Mouse (Mus musculus): ENCODE data around the gene Cdc42ep3. TPM values are rescaled to one million over a fixed set of nuclear protein-coding genes. Genes with fewer than 3 reads are reported as not detected.

Cdc42ep3 gene
- total RNA-seq, 2 experiments from 2014 or later, result 28.0 to 33.4 TPM

DNA sequence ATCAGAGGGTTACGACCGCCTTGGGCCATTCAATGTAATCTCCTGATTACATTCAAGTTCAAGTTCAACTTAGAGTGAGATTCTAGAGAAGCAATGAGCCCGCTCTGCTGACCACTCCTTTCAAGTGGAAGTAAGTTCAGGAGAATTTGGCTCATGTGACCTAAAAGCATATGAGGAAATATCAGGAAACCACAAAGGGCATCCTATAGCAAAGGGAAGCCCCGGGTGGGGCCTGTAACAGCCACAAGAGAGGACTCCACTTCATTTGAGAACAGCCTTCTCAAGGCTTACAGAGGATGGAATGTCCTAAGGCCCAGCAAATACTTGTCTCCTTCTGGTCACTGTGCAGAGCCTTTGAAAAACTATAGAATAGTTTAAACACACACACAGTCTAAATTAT is 7.6 kb downstream of the Cdc42ep3 start:
- no peak for ATAC-seq (replicated peaks; ENCODE audit: low FRiP score, poor library complexity, severe bottlenecking)

- ATAC-seq (replicated peaks; ENCODE audit: low FRiP score, poor library complexity, severe bottlenecking), result no peak
Measured at GRCm38 (mm10) chr17:79345001-79345709, 9.7 kb downstream of the Cdc42ep3 start.

DNA sequence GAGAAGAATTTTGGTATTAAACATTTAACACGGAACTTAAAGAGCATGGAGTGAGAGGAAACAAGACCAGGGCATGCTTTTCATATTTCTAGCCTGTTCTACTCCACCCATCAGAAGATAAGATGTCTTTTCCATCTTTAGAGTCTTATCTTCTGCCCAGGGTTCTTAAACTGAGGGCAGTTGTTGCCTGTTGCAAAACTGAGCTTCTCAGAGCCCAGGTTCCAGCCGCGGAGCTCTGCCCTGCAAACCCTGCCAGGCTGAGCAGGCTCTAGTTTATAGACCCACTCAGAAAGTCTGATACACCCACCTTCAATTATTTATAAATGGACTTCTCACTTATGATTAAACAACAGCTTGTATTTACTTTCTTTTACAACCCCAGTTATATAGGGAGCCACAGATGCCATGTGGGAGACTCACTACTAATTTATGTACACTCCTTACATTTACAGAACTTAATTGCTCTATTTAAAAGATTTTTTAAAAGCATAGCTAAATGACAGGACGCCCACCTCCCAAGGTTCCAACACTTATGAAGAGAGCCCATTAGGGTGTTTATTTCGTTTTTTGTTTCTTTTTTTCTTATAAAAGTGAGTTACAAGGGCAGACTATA is 11.5 kb downstream of the Cdc42ep3 start:
- ATAC-seq (replicated peaks; ENCODE audit: low FRiP score, poor library complexity, severe bottlenecking), result no peak; the same call in 1 of the 2 replicates

DNA sequence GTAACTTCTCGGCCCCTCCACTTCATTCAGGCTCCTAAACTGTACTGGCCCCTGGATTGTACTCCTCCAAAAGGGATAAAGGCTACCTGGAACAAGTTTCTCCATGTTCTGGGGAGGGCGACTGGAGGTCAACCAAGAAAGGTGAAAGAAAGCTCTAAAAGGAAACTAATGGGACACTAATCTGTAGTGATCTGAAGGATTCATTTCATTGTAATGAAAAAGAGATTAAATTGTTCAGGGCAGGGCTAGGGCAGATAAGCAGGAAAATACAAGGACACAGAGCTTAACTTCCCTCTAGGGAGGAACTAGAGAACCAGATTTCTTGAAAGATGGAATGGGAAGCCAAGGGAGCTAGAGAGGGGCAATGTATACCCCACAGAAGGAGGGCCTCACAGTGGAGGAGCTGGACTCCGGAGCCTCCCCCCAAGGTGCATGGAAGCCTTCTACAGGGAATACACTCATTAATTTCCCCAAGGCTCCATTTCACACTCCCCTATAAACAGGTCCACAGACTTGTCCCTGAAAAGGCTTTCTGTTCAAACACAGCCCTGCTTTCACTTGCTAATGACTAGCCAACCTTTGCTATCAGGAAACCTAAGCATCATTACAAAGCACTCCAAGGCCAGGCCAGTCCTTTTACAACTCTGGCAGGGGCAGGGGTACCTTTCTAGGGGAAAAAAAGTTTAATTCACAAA is 12.1 kb downstream of the Cdc42ep3 start:
- ATAC-seq (replicated peaks; ENCODE audit: low FRiP score, poor library complexity, severe bottlenecking), result no peak

- no peak for ATAC-seq (replicated peaks; ENCODE audit: low FRiP score, poor library complexity, severe bottlenecking)
Measured at GRCm38 (mm10) chr17:79341946-79342470, 12.9 kb downstream of the Cdc42ep3 start.

DNA sequence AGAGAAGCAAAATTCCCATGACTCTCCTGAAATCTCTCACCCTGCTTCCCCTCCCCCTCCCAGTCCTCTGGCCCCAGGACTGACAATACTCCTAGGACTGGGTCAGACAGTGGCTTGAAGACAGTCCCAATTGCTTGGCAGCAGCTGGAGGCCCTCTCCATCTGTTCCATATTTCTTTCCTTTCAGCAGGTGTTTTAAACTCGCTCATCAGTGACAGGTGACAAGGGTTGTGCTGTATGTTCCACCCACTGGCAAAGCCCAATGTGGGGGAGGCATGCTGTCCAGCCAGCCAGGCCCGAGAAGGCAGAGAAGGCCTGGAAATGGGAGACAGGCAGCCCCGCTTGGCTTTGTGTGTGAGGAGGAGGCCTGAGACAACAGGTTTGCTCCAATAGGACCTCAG is 17.4 kb downstream of the Cdc42ep3 start:
- ATAC-seq (replicated peaks; ENCODE audit: low FRiP score, poor library complexity, severe bottlenecking), result no peak

DNA sequence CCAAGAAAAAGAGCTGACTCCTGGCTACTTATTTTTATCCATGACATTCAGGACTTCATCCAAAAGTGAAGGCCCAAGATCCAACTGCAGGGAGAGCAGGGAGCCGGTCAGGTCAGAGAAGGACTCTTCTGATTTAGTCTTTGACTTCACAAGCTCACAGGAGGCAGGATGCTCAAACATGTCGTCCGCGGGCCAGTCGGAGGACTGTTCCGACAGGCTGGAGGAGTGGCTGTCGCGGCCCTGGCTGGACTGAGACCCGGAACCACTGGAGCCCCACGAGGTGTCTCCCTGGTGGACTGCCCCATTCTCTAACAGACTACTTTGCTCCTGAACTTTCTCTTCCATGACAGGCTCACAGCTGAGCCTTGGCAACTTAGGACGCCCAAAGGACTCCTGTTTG is 20.2 kb downstream of the Cdc42ep3 start:
- ATAC-seq (replicated peaks; ENCODE audit: low FRiP score, poor library complexity, severe bottlenecking), result no peak

GRCm38 (mm10) chr17:79333650-79334049 is 21.2 kb downstream of the Cdc42ep3 start:
- no peak for ATAC-seq (replicated peaks; ENCODE audit: low FRiP score, poor library complexity, severe bottlenecking)

DNA sequence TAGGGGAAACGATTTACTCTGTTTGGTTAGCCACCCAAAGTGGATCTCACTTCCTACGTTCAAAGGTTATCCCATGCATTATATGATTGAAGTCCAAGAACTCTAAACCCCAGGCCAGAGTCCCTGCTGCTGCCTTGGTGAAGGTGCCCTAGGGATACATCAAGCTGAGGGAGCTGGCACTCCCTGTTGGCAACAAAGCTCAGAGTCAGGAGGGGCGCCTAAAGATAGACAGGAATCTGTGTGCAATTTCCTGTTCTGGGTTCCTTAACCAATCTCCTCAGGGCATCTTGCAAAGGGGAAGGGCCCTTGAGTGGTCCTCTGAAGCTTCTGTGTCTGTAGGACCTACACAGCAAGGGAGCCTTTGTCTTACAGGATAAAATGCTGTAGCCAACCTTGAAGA is 22.0 kb downstream of the Cdc42ep3 start:
- no peak for ATAC-seq (replicated peaks; ENCODE audit: low FRiP score, poor library complexity, severe bottlenecking)

DNA sequence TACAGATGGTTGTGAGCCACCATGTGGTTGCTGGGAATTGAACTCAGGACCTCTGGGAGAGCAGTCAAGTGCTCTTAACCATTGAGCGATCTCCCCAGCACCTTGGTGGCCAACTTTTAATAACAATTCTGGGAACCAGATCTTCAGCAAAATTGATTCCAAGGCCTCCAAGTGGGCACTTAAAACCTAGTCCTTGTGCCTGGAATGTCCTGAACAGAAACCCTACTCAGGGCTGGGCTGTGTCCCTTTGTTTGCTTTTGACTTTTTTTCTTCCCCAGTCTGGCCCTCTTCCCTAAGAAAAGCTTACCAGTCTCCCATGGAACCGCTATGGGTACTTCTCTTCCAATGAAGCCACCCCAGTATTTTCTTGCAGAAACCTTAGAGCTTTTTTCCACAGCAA is 24.5 kb downstream of the Cdc42ep3 start:
- ATAC-seq (replicated peaks; ENCODE audit: low FRiP score, poor library complexity, severe bottlenecking), result no peak

DNA sequence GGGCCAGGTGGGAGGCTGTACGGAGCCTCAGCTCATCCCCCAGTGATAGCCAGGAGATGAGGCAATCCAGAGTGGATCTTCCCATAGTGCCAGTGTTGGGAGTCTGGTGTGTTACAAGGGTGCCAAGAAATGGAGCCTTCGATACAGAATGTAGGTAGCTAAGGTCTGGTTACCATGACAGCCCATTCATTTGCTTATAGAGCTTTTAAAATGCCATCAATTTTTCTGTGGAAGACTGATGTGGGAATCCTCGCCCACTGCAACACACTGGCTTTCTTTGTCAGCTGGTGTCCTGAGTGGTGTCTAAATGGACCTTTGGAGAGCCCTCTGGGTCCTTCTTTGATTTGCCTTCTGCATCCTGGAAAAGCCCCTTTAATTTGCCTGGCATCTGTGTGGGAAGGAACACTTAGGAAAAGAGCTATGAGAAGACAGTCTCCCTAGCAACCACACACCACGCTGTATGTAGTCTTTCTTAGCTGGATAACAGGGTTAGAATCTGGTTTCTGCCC is 28.0 kb downstream of the Cdc42ep3 start:
- no peak for ATAC-seq (replicated peaks; ENCODE audit: low FRiP score, poor library complexity, severe bottlenecking)

DNA sequence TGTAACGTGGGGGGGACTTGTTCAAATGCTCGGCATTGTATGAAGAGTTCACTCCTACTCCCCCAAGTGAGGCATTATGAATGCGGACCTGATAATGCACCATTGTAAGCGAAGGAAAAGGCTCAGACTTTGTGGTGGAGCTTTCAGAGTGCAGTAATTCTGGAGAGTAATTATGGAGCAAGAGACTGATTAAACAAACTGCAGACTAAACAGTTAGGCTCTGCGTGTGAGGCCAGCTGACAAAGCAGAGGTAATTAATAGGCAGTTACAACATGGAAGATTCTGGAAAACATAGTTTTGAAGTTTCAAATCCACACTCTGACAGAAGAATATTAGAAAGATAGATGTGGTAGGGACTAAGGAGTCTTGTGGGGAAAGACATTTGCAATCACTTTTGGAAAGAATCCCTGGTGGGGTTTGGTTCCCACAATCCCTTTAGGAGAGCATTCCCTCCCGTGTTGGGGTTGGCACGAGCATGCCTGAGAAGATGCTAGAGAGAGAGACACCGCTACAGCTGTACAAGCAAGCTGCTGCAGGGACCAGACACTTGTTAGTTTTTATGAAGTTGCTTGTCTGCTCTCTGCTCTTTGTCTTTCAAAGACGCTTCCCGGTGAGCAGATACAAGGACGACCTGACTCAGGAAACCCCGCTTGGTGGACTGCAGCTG is 37.7 kb downstream of the Cdc42ep3 start:
- ATAC-seq (replicated peaks; ENCODE audit: low FRiP score, poor library complexity, severe bottlenecking), result no peak

DNA sequence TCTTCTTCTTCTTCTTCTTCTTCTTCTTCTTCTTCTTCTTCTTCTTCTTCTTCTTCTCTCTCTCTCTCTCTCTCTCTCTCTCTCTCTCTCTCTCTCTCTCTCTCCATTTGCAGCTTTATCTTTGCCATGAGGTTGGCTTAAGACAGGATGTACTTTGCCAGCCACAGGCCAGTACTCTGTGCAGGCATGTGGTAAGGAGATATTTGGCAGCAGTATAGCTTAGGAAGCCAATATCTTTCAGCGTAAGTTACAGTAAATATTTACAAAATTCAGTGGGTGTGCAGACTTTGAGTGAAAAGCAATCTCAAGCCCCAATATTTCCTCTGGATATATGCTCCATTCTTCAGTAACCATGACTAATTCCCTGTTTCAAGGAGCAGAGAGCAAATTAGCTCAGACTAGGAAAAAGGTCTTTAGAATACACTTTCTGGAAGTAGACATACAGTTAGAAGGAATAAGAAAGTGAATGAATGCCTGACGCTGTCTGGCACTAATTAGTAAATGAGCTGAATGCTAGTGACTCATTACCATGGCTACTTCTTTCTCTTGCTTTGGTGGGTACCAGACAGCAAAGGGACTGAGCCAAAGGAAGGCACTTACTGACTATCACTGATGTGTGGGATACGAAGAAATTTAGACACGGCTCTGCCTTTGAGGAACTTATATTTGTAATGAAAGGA is 39.3 kb downstream of the Cdc42ep3 start:
- no peak for ATAC-seq (replicated peaks; ENCODE audit: low FRiP score, poor library complexity, severe bottlenecking)

DNA sequence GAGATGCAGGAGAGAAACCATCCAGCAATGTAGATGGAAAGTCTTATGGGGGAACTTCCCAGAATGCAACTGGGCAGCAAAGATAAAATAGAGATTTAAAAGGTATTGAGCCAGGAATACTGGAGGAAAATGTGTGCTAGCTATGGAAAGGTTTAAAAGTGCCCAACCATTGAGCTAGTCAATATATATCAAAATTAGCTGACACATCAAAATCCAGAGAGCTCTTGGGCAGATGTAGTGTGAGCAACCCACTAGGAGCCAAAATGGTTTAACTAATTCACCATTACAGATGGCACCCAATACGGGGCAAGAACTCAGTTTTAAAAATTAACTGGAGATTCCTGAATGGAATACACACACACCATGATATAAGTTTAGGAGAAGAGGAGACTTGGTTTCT is 44.4 kb downstream of the Cdc42ep3 start:
- no peak for ATAC-seq (replicated peaks; ENCODE audit: low FRiP score, poor library complexity, severe bottlenecking)

DNA sequence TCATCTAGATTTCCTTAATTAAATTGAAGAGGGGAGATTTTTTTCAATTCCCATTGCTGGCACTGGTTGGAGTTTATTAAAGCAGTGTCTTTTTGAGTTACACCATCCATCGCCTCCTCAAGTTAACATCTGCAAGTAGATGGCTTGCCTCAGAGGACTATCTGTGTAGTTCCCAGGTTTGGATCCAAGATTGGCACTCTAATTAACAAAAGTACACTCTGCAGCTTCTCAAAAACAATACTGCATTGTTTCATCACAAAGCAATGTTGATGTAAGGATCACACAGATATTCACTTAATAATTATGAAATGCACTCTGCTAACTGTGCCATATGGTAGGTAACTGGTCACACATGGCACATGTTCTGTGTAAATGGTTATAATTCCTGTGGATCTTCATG is 45.4 kb downstream of the Cdc42ep3 start:
- no peak for ATAC-seq (replicated peaks; ENCODE audit: low FRiP score, poor library complexity, severe bottlenecking)

DNA sequence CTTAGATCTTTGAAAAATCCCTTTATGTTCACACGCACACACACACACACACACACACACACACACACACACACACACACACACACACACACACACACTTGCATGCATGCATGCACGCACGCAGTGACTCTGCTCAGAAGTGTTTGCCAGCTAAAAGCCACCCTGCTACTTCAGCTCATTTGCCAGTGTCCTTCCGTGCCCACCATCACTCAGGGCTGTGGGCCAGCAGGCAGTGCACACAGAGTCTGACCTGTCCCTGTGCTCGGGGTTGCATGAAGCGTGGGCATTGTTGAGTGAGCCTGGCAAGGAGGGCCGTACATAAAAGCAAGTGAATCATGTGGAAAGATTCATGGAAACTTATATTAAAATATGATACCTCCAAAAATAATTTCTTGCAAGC is 49.2 kb downstream of the Cdc42ep3 start:
- ATAC-seq (replicated peaks; ENCODE audit: low FRiP score, poor library complexity, severe bottlenecking), result no peak

- ATAC-seq (replicated peaks; ENCODE audit: low FRiP score, poor library complexity, severe bottlenecking), result no peak
Measured at GRCm38 (mm10) chr17:79303744-79304497, 51.0 kb downstream of the Cdc42ep3 start.

DNA sequence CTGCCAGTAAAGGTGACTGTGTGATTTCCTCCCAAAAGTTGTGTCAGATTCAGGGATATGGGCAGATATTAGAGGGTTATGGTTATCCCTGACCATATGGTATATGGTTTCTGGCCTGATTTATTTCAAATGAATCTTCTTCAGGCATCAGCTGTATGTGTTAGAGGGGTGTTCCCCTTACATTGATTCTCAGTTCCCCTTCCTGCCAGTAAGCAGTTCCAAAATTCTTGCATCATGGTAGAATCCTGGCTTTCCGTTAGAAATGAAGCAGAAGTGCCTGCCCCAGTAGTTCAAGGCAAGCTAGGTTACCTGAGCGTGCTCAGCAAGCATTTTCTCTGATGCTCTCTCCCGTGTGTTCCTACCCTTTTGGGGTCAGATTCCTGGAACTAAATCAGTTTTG is 51.7 kb downstream of the Cdc42ep3 start:
- ATAC-seq (replicated peaks; ENCODE audit: low FRiP score, poor library complexity, severe bottlenecking), result no peak

DNA sequence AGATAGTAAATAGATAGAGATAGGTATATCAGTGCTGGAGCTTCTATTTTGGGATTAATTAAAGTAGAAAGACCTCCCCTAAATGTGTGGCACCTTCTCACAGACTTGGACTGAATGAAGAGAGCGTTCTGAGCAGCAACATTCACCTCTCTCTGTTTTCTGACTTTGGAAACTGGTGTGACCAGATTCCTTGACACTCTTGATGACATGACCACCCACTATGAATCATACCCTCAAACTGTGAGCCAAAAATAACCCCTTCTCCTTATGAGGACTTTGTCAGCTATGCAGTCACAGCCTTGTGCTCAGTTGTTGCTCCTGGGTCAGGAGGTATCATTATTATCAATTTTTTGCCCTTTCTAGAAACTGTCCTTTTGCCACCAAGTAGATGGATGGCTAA is 55.0 kb downstream of the Cdc42ep3 start:
- ATAC-seq (replicated peaks; ENCODE audit: low FRiP score, poor library complexity, severe bottlenecking), result no peak
